Mouse (Mus musculus) mouse trophoblast stem cell (cell line): ENCODE measurements around the gene Med29.
"Not testable (repeated sequence)": the region's sequence is repeated elsewhere in the genome, so short reads cannot be mapped to it uniquely, and the experiment has no call there.

Source experiments
- in situ Hi-C, 2 experiments: fragments of 300-500 bp; cut with MseI, MboI; formaldehyde crosslinking; loops; 2 replicates in 1 of 2; 3 replicates in 1 of 2; pipeline ENCODE4 v1.15.1; 2025

Gene Med29

GRCm38 (mm10) chr7:28398000-28398399 lies 5.5 kb upstream of the Med29 start:
- in situ Hi-C loops: no loop called here

GRCm38 (mm10) chr7:28395425-28395824 lies 2.9 kb upstream of the Med29 start:
- in situ Hi-C loops: no loop called here

- in situ Hi-C loops: no loop called here
These were observed 904 bp upstream of the Med29 start for GRCm38 (mm10) chr7:28393272-28393951.

- in situ Hi-C loops: no loop called here
These were observed 2.2 kb downstream of the Med29 start for GRCm38 (mm10) chr7:28390331-28390730.

GRCm38 (mm10) chr7:28387384-28387783 lies 5.1 kb downstream of the Med29 start:
- in situ Hi-C loops: not testable (repeated sequence)

GRCm38 (mm10) chr7:28386877-28387276 lies 5.6 kb downstream of the Med29 start:
- in situ Hi-C loops: not testable (repeated sequence)

GRCm38 (mm10) chr7:28386462-28386861 lies 6.0 kb downstream of the Med29 start:
- in situ Hi-C loops: no loop called here

- in situ Hi-C loops: no loop called here
These were observed 6.5 kb downstream of the Med29 start for GRCm38 (mm10) chr7:28386007-28386406.

GRCm38 (mm10) chr7:28385196-28385595 lies 7.3 kb downstream of the Med29 start:
- in situ Hi-C loops: no loop called here

- in situ Hi-C loops: no loop called here
These were observed 8.3 kb downstream of the Med29 start for GRCm38 (mm10) chr7:28384162-28384561.

- in situ Hi-C loops: no loop called here
These were observed 8.9 kb downstream of the Med29 start for GRCm38 (mm10) chr7:28383606-28384005.

GRCm38 (mm10) chr7:28382981-28383396 lies 9.5 kb downstream of the Med29 start:
- in situ Hi-C loops: no loop called here

GRCm38 (mm10) chr7:28382347-28382951 lies 10.1 kb downstream of the Med29 start:
- in situ Hi-C loops: no loop called here

- in situ Hi-C loops: no loop called here
These were observed 10.6 kb downstream of the Med29 start for GRCm38 (mm10) chr7:28381938-28382337.

GRCm38 (mm10) chr7:28381017-28381790 lies 11.3 kb downstream of the Med29 start:
- in situ Hi-C loops: no loop called here

GRCm38 (mm10) chr7:28380237-28381016 lies 12.1 kb downstream of the Med29 start, which contains the start of gene Zfp36:
TSS of gene Zfp36 (minus strand) at chr7:28380253.
- in situ Hi-C loops: no loop called here

- in situ Hi-C loops: no loop called here
These were observed 13.5 kb downstream of the Med29 start for GRCm38 (mm10) chr7:28378769-28379651.

GRCm38 (mm10) chr7:28378066-28378690 lies 14.3 kb downstream of the Med29 start:
- in situ Hi-C loops: no loop called here

GRCm38 (mm10) chr7:28377190-28378065 lies 15.1 kb downstream of the Med29 start:
- in situ Hi-C loops: no loop called here
